ENCODE assay signal across 8 mouse cellular contexts in the genomic region with DNA sequence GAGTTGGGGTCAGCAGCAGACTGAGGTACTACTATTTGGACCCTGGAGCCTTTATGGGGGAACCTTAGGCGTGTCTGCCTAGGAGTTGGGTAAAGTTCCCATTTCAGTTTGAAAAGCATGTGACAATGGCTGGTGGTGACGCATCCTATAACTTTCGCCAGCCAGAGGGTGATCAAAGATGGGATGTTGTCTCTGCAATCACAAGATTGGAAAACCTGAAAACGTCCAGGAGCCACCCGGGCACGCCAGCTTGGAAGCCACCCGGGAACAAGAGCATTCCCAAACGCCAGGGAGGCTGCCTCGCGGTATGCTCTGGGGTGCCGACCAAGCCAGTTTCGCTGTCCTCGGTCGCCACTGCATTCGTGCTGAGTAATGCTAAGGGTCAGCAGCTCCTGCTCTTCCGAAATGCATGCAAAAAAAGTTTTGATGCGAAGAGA. TPM values are rescaled to one million over a fixed set of nuclear protein-coding genes. Genes with fewer than 3 reads are reported as not detected.
A peak's percentile ranks its signal among the peaks of the same experiment; 100 is the strongest.
DNase-seq lines count a peak whose midpoint lies in the region; ATAC-seq and TF ChIP-seq lines count a peak whose summit lies in the region.

No protein-coding gene starts in this region.

- peak overlapping the region; percentile 81 for H3K4me2 ChIP-seq in kidney, embryonic 14.5 days (replicated peaks; ENCODE audit: low read depth, low read length)
- H3K4me2 ChIP-seq in myocyte (ENCODE audit: low read depth) = peak overlapping the region; percentile 92

- TF ChIP-seq POLR2A in myocyte (IDR thresholded peaks at IDR 0.05; ENCODE audit: insufficient read length, low read depth) = peak; percentile 15

- ATAC-seq in kidney, embryonic 14.5 days (ENCODE audit: low FRiP score, low TSS enrichment) = no peak; the same call in 1 of the 2 replicates
- peak; percentile 58 for ATAC-seq in erythroblast, adult 5-6 weeks (replicated peaks; ENCODE audit: low FRiP score, poor library complexity, severe bottlenecking)

- DNase-seq in kidney, adult 18-20 months = no peak
- DNase-seq in ES-CJ7 (ENCODE audit: low read depth, low spot score) = peak; percentile 45
- DNase-seq in limb, embryonic 10.5 days (ENCODE audit: low spot score) = no peak
- DNase-seq in adrenal gland, postnatal 10 days = no peak
- DNase-seq in cerebellum, adult 9-11 months = no peak

- H3ac ChIP-seq in myocyte (ENCODE audit: control insufficient read depth, insufficient read length) = peak overlapping the region; percentile 96

- H3K9ac ChIP-seq in kidney, embryonic 14.5 days (ENCODE audit: low read depth, low read length) = peak overlapping the region; percentile 74

- 4% methylated on average over 17 of the region's 17 CpGs for WGBS in kidney, embryonic 14.5 days
- 7% methylated on average over 17 of the region's 17 CpGs for WGBS in limb, embryonic 10.5 days

- peak overlapping the region; percentile 95 for H3K27ac ChIP-seq in kidney, embryonic 14.5 days (ENCODE audit: low read depth, low read length)
- H3K27ac ChIP-seq in limb, embryonic 10.5 days = peak overlapping the region; percentile 98

- no peaks in the 10 kb centered on the region for H3K9me3 ChIP-seq in kidney, embryonic 14.5 days (ENCODE audit: control insufficient read depth, low read length)
- no peaks in the 10 kb centered on the region for H3K9me3 ChIP-seq in limb, embryonic 10.5 days (replicated peaks)

- H3K36me3 ChIP-seq in kidney, embryonic 14.5 days (ENCODE audit: control insufficient read depth, insufficient read depth, low read length) = peaks cover 13% of the 10 kb centered on the region; the same call in 1 of the 2 replicates
- peaks cover 27% of the 10 kb centered on the region for H3K36me3 ChIP-seq in limb, embryonic 10.5 days
- H3K36me3 ChIP-seq in myocyte (ENCODE audit: control insufficient read depth, insufficient read depth) = no peaks in the 10 kb centered on the region

- peaks cover 15% of the 10 kb centered on the region for H3K4me1 ChIP-seq in kidney, embryonic 14.5 days (ENCODE audit: control insufficient read depth, insufficient read depth, low read length)
- peaks cover 18% of the 10 kb centered on the region for H3K4me1 ChIP-seq in limb, embryonic 10.5 days

- peak overlapping the region; percentile 49 for H3K4me3 ChIP-seq in kidney, embryonic 14.5 days (ENCODE audit: low read length)
- peak overlapping the region; percentile 95 for H3K4me3 ChIP-seq in limb, embryonic 10.5 days
- H3K4me3 ChIP-seq in myocyte = peak overlapping the region; percentile 94

- H3K27me3 ChIP-seq in kidney, embryonic 14.5 days (ENCODE audit: control insufficient read depth, insufficient read depth, low read length) = no peaks in the 10 kb centered on the region
- no peaks in the 10 kb centered on the region for H3K27me3 ChIP-seq in limb, embryonic 10.5 days (ENCODE audit: low read depth, poor library complexity, severe bottlenecking)
- no peaks in the 10 kb centered on the region for H3K27me3 ChIP-seq in myocyte (ENCODE audit: control insufficient read depth, insufficient read depth, insufficient read length)

- H3K79me2 ChIP-seq in myocyte (ENCODE audit: control insufficient read depth, insufficient read depth) = peaks cover 40% of the 10 kb centered on the region

TF ChIP-seq in myocyte, 11 proteins besides CTCF, POLR2A, EP300 and RAD21:
- TF ChIP-seq E2F4 (IDR thresholded peaks at IDR 0.05; ENCODE audit: insufficient read depth) (no peak), MYOD1 (IDR thresholded peaks at IDR 0.05; ENCODE audit: control insufficient read depth in 1 of 3, insufficient read length in 2 of 3, low read depth in 2 of 3) (no peak), MAX (IDR thresholded peaks at IDR 0.05; ENCODE audit: low read depth) (no peak)

RNA-seq across cellular contexts. Expression of a gene that starts 0.9 kb away (rescaled TPM):
- polyA plus RNA-seq in kidney, embryonic 14.5 days (2014; fragmentation: Nextera tagmentation; extraction: Ambion mirVana) = 151 and 230 TPM in 2 replicates
- 13.3 and 18.2 TPM in 2 replicates for total RNA-seq in erythroblast, adult 5-6 weeks (2015; ENCODE audit: low replicate concordance)
- total RNA-seq in erythroblast, adult 5-6 weeks (2017; ENCODE audit: low replicate concordance) = 19.0 and 20.9 TPM in 2 replicates
- 267 and 279 TPM in 2 replicates for polyA plus RNA-seq in limb, embryonic 10.5 days (2016; fragmentation: Nextera tagmentation; extraction: Ambion mirVana)
- 52.2 TPM for polyA plus RNA-seq in myocyte (2012; fragmentation: generic; extraction: Trizol)
- total RNA-seq in adrenal gland, postnatal 10 days (2021) = 10 to 100 TPM; 55.5 to 60.0 TPM

RNA-seq across cellular contexts. Expression of a gene that starts 7.6 kb away (rescaled TPM):
- polyA plus RNA-seq in kidney, embryonic 14.5 days (2014; fragmentation: Nextera tagmentation; extraction: Ambion mirVana) = 389 and 470 TPM in 2 replicates
- 25.9 and 45.8 TPM in 2 replicates for total RNA-seq in erythroblast, adult 5-6 weeks (2015; ENCODE audit: low replicate concordance)
- total RNA-seq in erythroblast, adult 5-6 weeks (2017; ENCODE audit: low replicate concordance) = 18.7 and 20.2 TPM in 2 replicates
- polyA plus RNA-seq in limb, embryonic 10.5 days (2016; fragmentation: Nextera tagmentation; extraction: Ambion mirVana) = 224 and 237 TPM in 2 replicates
- 264 TPM for polyA plus RNA-seq in myocyte (2012; fragmentation: generic; extraction: Trizol)
- 100 to 1,000 TPM; 271 to 292 TPM for total RNA-seq in adrenal gland, postnatal 10 days (2021)

RNA-seq across cellular contexts. Expression of a gene that starts 45.6 kb away (rescaled TPM):
- 817 and 919 TPM in 2 replicates for polyA plus RNA-seq in kidney, embryonic 14.5 days (2014; fragmentation: Nextera tagmentation; extraction: Ambion mirVana)
- total RNA-seq in erythroblast, adult 5-6 weeks (2015; ENCODE audit: low replicate concordance) = 1.7 TPM in 2 replicates
- total RNA-seq in erythroblast, adult 5-6 weeks (2017; ENCODE audit: low replicate concordance) = 0.85 and 0.98 TPM in 2 replicates
- polyA plus RNA-seq in limb, embryonic 10.5 days (2016; fragmentation: Nextera tagmentation; extraction: Ambion mirVana) = 183 and 211 TPM in 2 replicates
- 1,961 TPM for polyA plus RNA-seq in myocyte (2012; fragmentation: generic; extraction: Trizol)
- total RNA-seq in adrenal gland, postnatal 10 days (2021) = 1,000 to 10,000 TPM; 2,122 to 2,491 TPM
